Mouse (Mus musculus) left cerebral cortex, adult 18-20 months (tissue): ENCODE data around the gene Mup20. TPM values are rescaled to one million over a fixed set of nuclear protein-coding genes. Genes with fewer than 3 reads are reported as not detected.
"Not testable (repeated sequence)": the region's sequence is repeated elsewhere in the genome, so short reads cannot be mapped to it uniquely, and the experiment has no call there.

Experiments
- DNase-seq, 2 experiments: peaks; one replicate each; pipeline ENCODE4 v3.0.0; 2021 to 2022; ENCODE audit warnings: low spot score in 2 of 2, mixed read lengths in 1 of 2
- long read RNA-seq, 2 experiments: library from polyadenylated mRNA; stranded (forward); transcript quantifications; one replicate each; pipeline ENCODE4 v2.0.0; 2021
- total RNA-seq, 2 experiments: library from RNA; stranded (reverse); gene quantifications; 2 replicates each; pipeline ENCODE4 v1.2.3; 2021

Mup20 gene
- not detected for total RNA-seq
- long read RNA-seq, experiment 1, result 0 reads
- long read RNA-seq, experiment 2, result 0 reads

DNA sequence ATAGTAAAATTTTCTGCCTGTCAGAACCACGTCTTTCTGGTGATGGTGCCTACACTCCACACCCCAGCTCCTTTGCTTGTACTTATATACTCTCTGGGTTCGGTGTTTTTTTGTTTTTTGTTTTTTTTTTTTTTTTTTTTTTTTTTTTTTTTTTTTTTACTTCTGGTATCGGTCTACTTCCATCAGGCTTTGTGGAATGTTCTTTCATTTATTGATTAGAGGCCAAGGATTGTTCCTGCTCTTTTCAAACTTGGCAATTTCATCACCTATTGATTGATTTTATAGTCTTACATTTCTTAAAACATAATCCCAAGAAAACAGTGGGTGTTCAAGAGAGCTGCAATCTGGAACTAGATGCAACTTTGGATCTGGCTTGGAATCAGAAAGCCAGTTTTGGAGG is at the start of gene Mup20:
Gene Mup20 (minus strand): TSS at position 101 of the 400 bp plus-strand sequence.
- DNase-seq, result not testable (repeated sequence)

DNA sequence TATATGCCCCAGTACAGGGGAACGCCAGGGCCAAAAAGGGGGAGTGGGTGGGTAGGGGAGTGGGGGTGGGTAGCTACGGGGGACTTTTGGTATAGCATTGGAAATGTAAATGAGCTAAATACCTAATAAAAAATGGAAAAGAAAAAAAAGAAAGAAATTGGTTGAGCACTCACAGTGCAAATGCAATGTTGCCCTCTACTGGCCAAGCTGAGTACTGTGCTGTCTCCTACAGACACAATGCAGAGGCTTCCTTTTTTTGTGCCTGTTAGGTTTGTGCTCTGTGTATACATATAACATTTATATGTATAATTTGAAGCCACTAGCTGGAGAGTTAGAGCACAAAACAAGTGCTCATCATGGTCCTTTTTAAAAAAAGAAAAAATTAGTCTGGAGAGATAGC is 49.4 kb upstream of the Mup20 start:
- DNase-seq, result peak; percentile 17 to 45

DNA sequence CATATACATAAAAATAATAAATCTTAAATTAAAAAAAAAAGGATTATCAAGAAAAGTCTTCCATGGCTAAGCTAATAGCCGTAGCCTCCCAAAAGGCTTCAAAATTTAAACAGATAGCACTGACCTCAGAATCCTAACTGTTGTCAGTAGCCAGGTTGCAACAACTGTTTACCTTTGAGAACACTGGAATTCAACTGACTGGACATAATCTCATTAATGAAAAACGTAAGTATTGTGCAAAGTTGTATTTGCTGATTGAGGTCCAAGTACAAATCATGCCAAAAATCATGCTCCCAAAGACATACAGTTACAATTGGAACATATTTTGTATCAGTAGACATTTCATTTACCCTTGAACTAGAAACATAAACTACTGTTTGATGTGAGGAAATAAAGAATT is 34.0 kb upstream of the Mup20 start:
- DNase-seq, result no peak

DNA sequence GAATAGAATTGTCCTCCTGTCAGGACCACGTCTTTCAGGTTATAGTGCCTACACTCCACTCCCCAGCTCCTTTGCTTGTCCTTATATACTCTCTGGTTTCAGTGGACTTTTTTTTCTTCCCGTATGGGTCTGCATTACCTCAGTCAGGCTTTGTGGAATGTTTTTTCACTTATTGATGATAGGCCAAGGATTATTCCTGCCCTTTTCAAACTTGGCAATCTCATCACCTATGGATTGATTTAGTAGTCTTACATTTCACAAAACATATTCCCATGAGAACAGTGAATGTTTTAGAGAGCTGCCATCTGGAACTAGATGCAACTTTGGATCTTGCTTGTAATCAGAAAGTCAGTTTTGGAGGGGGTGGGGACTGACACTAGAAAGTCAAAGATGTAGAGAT is 33.3 kb upstream of the Mup20 start, which contains the start of gene Mup3:
Gene Mup3 (minus strand): TSS at position 102 of the 400 bp plus-strand sequence.
- no peak for DNase-seq

DNA sequence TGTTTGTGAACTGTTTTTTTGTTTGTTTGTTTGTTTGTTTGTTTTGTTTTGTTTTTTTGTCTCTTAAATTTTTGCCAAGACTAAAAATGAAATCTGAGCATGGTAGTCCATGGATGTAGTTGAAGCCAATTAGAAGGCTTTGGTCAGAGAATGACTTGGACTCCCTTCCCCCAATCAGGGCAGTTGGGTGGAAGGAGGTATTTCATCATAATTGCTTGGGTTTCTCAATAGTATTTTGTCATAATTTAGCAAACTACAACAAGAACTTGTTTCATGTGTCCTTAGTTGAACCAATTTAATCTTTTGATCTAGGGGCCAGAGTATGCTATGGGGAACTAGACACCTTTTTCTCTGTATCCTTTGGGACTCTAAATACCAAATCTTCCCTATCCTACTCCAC is 28.8 kb upstream of the Mup20 start:
- DNase-seq, result no peak

DNA sequence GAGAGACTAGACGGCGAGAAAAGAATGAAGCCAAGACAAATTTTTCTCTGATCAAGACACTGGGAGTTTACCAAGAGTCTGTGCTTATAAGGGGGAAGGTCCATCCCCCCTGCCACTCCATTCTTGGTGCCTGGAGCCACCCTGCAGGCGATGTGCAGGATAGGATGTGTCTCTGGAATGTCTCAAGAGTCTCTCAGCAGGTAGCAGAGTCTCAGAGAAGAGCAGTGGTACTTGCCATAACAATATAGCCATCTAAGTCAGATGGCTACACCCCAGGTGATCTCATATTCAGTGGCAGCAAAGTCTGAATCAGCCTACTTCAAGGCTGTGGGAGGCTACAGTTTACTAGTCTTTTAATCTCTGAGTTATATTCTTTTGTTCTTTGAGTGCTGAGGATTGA is 21.2 kb upstream of the Mup20 start:
- no peak for DNase-seq

DNA sequence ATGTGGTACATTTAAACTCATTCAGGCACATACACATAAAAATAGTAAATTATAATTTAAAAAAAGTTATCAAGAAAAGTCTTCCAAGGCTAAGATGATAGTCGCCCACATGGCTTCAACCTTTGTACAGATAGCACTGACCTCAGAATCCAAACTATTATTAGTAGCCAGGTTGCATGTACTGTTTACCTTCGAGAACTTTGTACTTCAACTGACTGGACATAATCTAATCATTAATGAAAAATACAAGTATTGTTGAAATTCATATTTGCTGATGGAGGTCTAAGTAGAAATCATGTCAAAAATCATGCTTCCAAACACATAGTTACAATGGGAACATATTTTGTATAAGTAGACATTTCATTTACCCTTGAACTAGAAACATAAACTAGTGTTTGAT is 822 bp upstream of the Mup20 start:
- DNase-seq, result not testable (repeated sequence)

DNA sequence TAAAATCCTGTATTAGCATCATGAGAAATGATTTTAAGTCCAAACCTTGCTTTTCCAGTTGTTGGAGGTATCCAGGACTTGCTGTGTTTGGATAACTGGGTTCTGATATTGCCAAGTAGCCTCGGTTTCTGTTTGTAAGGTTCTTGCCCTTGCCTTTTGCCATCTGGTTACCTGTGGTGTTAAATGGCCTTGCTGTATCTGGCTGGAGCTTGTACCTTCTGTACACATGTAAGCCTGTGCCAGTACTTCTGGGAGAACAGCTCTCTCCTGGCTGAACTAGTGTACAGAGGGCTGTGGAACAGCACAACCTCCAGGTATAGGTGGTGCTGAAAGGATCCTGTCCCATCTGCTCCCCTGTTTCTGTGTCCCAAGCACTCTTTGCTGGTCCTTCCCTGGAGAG is 27.7 kb downstream of the Mup20 start:
- no peak for DNase-seq

DNA sequence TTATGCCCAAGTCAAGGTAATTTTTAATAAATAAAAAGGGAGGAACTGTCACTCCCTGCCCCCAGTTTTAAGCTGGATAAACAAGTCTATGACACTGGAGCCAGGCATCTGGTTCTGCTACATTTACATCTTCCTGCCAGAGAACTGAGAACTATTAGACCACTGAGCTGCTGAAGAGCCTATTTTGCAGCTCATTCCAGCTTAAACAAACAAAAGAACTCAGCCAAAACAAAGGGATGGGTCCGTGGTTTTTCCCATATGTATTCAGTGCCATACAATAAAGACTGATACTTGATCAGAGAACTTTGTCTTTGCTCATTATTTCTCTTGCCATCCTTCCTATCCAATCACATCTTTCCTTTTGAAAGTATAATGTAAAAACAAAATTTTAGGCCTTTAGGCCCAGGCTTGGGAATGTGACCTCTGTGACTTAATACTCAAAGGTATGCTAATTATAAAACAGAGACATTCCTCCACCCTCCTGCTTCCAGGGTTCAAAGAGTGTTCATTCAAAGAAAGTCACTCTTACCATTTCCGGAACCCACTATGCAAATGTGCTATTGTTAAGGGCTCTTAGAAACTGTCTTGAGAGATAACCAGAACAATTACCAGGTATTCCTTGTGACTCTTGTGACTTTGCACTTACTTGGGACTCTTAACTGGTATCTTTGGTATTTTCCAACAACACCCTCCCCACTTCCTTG is 29.6 kb downstream of the Mup20 start:
- no peak for DNase-seq

DNA sequence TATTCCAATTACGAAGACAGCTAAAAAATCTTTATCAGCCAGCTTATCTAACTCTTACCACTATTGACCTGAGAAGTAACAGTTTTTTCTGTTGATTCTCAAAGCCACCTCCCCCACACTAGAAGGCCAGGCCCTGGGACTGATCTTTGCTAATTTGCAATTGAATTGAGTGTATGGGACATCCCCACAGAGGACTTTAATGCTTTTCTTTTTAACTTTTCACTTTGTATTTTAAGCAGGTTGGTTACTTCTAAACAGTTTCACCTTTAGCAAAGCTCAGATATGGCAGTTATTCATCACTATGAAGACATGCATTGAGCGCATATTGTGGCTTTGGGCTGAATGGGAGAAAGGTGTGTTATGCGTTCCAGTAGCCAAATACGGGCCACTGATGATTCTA is 30.3 kb downstream of the Mup20 start:
- DNase-seq, result no peak

DNA sequence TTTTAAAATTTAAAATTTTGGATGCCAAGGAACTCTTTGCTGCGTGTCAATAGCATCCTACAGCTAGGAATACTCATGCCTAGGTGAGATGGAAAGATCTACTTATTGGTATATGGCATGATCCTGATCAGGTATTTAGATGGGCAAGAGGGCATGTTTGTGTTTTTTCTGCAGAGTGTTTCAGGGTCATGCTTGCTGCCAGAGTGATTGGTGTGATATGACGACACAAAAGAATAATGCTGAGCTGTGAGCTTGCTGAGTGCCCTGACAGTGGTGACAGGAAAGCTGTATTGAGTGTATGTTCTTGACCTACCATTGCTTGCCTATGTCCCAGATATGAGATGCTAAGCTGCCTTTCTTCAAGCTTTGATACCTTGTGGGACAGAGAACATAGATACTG is 30.8 kb downstream of the Mup20 start:
- DNase-seq, result no peak

DNA sequence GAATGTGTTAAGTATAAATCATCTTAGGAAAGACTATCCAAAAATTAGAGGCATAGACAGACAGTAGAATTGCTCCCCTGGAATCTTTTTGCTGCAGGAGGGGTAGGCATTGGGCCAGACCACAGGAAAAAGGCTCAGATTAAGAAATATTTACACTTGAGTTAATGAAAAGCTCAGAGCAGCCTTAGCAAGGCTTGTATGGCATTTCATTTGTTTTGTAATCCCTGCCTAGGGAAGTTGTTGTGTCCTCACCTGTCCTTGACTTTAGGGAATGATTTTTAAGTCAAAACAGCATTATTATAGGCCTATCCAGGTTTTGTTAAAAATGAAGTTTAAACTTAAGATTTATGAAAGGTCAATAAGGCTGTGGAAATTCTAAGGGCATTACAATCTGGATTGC is 33.4 kb downstream of the Mup20 start:
- not testable (repeated sequence) for DNase-seq

Other genes with a start within 250 kb of the Mup20 start
- not detected for gene Mup5, start 218.9 kb downstream of the Mup20 start, total RNA-seq
- not detected for gene Mup3, start 33.2 kb upstream of the Mup20 start, total RNA-seq
- not detected for gene Mup21, start 96.7 kb upstream of the Mup20 start, total RNA-seq
- 10 to 100 TPM; 21.4 to 21.7 TPM for gene Zfp37, start 176.9 kb upstream of the Mup20 start, total RNA-seq
- gene Slc31a2, start 208.4 kb upstream of the Mup20 start, total RNA-seq, result 1 to 10 TPM; 8.5 to 8.7 TPM